Mouse (Mus musculus) lung, adult 2 months (tissue): Measurements from ENCODE around the gene Ltbr. TPM values are rescaled to one million over a fixed set of nuclear protein-coding genes. Genes with fewer than 3 reads are reported as not detected.
"Not testable (repeated sequence)": the region's sequence is repeated elsewhere in the genome, so short reads cannot be mapped to it uniquely, and the experiment has no call there.

Experiments used
- DNase-seq: peaks from one replicate; pipeline ENCODE4 v3.0.0; 2022
- H3K4me1 ChIP-seq: fragments of 200-500 bp; 2 replicates; pipeline ENCODE4 v1.6.1; 2011; ENCODE audit warnings: low read length; ENCODE audit not compliant: control insufficient read depth, insufficient read depth
- H3K4me3 ChIP-seq: fragments of 200-500 bp; replicated peaks from 2 replicates; pipeline ENCODE3; 2011; ENCODE audit warnings: low read depth, mild to moderate bottlenecking, control low read depth, low read length; ENCODE audit errors: extremely low read depth
- CTCF ChIP-seq: fragments of 200-500 bp; IDR thresholded peaks from 2 replicates; pipeline ENCODE4 v1.5.1; 2011; ENCODE audit warnings: mild to moderate bottlenecking, low read length, control low read depth; ENCODE audit not compliant: insufficient read depth
- POLR2A ChIP-seq: fragments of 200-500 bp; IDR thresholded peaks from 2 replicates; pipeline ENCODE4 v1.6.1; 2011; ENCODE audit warnings: low read depth, mild to moderate bottlenecking, control low read depth, low read length, borderline replicate concordance; ENCODE audit errors: extremely low read depth
- WGBS: fragments of 180-500 bp; shearing (Covaris S2); methylation state at CpG from one replicate; pipeline ENCODE4 v1.1.7; 2018; 5-methylcytosine and 5-hydroxymethylcytosine counted together
- polyA plus RNA-seq: library from polyadenylated mRNA; depleted of rRNA; stranded (reverse); fragments of >200 nt; gene quantifications from 2 replicates; pipeline ENCODE4 v1.2.3, GENCODE M21; 2012

The Ltbr gene
- polyA plus RNA-seq, 1 experiment = 107 TPM

DNA sequence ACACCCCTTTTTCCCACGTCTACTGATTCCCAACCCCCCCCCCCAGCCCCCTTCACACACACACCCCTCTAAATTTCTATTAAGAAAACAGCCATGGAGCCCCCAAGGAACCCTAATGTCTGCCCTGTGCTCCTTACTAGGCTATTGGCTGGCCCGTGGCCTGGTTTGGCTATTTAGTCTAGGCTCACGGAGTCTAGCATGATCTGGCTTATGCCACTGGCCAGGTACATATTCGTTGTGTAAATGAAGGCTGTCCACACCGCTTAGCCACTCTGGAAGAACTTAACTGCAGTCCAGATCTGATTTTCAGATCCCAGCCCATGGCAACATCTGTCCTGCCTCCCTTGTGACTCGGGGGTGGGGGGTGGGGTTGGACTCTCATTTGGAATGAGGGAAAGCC is 1.1 kb upstream of the Ltbr start:
- WGBS = 73% methylated on average over 6 of the region's 6 CpGs
- no peak for TF ChIP-seq CTCF
- no peak for TF ChIP-seq POLR2A
- DNase-seq = no peak
- H3K4me3 ChIP-seq = no peak overlapping the region
- peaks cover 18% of the 10 kb centered on the region for H3K4me1 ChIP-seq

DNA sequence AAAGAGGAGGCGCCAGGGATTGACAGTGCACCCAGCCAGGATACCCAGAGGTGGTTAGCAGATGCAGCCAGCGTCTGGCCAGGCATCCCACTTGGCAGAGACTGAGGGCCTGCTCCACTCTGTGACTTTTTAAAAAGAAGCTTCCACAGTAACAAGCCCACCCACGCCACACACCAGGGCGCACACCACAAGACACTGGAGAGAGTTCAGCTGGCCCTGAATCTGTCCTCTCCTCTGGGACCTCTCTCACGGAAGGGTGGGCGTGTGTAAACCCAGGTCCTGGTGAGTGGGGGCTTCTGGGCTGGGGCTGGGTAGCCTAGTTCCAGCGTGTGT is 512 bp upstream of the Ltbr start:
- 50% methylated on average over 7 of the region's 7 CpGs for WGBS

DNA sequence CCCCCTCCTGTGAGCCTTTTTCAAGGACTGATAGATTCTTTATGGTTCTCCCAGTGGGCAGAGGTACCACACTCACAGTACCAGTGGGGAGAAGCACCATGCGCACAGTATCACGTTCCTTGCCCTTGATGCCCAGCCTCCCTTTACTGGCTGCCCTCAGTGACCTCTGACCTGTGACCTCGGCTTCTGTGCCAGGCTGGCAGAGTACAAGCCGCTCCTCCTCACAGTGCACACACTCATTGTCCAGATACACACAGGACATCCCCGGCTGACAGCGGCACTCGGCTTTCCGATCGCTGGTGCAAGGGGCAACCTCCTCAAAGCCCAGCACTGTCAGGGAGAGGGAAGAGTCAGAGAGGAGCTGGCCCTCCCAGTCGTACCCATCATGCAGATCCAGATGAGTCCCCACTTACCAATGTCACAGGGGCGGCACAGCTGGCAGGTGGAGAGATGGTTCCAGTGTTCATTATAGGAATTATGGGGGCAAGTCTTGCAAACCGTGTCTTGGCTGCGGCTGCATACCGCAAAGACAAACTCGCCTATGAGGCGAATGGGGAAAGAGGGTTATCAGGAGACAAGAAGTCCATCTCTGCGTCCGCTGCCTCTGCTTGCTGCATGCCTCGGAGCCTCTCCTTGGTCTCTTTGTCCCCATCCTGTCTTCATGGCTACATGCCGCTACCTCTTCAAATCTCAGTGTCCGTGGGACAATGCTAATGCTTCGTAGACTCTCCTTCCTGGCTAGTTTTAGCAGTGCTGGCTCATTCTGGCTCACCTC is 917 bp downstream of the Ltbr start:
- 16% methylated on average over 22 of the region's 22 CpGs for WGBS
- Histone ChIP-seq H3K4me3 (peak overlapping the region; percentile 72), H3K4me1 (peaks cover 14% of the 10 kb centered on the region)
- DNase-seq = peak; percentile 37
- peak; percentile 34; the same call in 1 of the 2 replicates for TF ChIP-seq POLR2A
- TF ChIP-seq CTCF = no peak

More for the DNA sequence above, 512 bp upstream of the Ltbr start:
- Histone ChIP-seq H3K4me1 (peaks cover 17% of the 10 kb centered on the region), H3K4me3 (peak overlapping the region; percentile 63)
- TF ChIP-seq POLR2A (no peak), CTCF (no peak)
- no peak for DNase-seq

DNA sequence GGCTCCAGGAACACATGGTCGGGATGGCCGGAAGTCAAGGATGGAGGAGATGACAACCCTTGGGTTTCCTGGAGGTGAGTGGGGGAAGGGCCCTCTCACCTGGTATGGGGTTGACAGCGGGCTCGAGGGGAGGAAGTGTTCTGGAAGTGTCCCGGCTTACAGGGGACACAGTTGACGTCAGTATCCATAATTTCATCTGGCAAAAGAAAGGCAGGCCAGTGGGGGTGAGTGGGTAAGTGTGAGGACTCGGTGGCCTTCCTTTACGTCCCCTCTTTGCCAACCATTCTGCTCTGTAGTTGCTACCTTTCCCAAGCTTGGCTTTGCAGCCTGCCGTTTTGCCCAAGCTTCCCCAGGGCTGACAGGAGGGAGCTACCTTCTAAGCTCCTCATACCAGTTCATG is 1.5 kb downstream of the Ltbr start:
- Histone ChIP-seq H3K4me3 (peak overlapping the region; percentile 72), H3K4me1 (peaks cover 14% of the 10 kb centered on the region)
- WGBS = 47% methylated on average over 9 of the region's 9 CpGs
- TF ChIP-seq POLR2A (no peak), CTCF (no peak)
- DNase-seq = no peak

DNA sequence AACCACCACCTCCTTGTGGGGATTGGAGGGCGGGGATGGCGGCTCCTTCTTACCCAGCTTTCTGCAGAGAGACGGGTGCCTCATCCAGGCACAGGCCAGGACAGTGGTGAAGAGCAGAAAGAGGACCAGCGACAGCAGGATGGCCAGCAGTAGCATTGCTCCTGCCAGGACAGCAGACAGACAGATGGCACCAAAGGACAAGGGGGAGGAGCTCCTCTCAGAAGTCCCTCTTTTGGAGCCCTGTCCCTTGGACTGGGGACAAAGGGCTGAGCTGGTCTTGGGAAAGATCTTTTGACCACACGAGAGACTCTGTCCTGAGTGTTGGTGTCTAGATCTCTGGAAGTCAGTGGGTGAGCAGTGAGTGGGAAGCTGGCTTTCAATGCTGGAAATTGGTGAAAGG is 4.3 kb downstream of the Ltbr start:
- peaks cover 13% of the 10 kb centered on the region for H3K4me1 ChIP-seq
- WGBS = 68% methylated on average over 5 of the region's 5 CpGs
- DNase-seq = no peak
- no peak overlapping the region for H3K4me3 ChIP-seq
- TF ChIP-seq POLR2A = no peak
- no peak for TF ChIP-seq CTCF

DNA sequence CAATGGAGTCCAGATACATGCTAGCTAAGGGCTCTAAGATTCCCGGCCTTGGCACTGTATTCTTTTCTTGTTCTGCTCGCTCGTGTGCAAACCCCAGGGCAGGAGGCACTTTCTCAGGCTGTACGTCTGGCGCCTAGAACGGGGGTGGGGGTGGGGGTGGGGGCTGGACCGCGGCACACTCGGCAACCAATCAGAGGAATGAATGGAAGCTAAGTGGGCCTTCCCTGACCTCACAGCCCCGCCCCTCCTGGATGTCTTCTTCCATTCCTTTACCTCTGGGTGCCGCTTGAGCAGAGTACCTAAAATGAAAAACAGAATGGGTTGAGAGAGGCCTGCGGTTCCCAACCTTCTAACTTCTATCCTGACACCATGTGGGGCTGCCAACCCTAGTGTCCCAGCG is 4.8 kb downstream of the Ltbr start:
- Histone ChIP-seq H3K4me3 (no peak overlapping the region), H3K4me1 (peaks cover 9% of the 10 kb centered on the region)
- WGBS = 58% methylated on average over 13 of the region's 13 CpGs
- DNase-seq = no peak
- TF ChIP-seq POLR2A = no peak
- no peak for TF ChIP-seq CTCF

DNA sequence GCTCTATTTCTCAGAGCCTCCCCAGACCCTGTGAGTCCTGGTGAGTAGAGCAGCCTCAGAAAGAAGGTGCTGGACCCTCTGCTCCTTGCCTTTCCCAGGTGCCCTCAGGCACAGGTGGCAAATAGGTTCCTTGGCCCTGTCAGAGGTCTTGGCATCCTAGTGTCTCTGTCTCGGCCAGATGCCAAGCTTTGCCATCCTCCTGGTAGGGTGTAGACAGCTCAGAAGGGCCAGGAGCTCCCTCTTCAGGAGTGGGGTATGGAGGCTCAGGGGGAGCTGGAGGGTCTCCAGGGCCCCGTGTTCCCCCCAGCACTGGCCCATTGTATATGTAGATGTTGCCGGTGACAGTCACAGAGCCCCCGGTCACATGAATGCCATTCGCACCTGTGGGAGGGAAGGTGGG is 6.6 kb downstream of the Ltbr start:
- no peak for DNase-seq
- WGBS = 91% methylated on average over 5 of the region's 5 CpGs
- TF ChIP-seq CTCF (no peak), POLR2A (no peak)

DNA sequence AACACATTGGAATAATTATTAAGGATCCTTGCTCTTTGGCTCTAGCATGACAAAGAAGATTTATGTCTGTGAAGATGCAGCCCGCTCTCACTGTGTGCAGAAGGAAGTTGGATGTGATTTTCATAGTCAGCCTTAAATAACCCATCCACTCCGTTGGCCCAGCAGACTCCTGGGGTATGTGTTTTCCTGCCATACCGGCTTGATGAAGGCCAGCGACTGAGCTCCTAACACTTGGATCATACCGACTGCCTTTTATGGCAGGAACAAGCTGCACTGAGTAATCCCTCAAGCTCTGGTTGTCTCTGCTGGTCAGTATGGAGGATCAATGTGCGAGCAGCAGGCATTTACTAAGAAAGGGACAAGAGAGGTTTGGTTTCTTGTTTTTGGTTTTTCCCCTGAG is 8.2 kb downstream of the Ltbr start:
- Histone ChIP-seq H3K4me3 (no peak overlapping the region), H3K4me1 (no peaks in the 10 kb centered on the region)
- WGBS = 76% methylated on average over 6 of the region's 6 CpGs
- no peak for DNase-seq
- TF ChIP-seq POLR2A = no peak
- TF ChIP-seq CTCF = no peak

More for the DNA sequence above, 6.6 kb downstream of the Ltbr start:
- Histone ChIP-seq H3K4me3 (no peak overlapping the region), H3K4me1 (peaks cover 2% of the 10 kb centered on the region; the same call in 1 of the 2 replicates)

DNA sequence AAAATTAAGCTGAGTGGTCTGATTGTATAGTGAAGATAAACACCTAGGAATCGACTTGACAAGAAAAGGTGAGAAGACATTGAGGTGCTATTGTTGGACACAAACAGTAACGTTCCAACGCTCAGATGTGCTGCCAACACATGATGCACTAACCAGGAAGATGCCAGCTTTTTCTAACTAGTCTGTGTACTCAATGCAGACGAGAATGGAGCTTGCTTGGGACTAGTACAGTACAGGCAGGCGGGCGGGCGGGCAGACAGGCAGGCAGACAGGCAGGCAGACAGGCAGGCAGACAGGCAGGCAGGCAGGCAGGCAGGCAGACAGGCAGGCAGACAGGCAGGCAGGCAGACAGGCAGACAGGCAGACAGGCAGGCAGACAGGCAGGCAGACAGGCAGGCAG is 9.3 kb downstream of the Ltbr start:
- not testable (repeated sequence) for H3K4me3 ChIP-seq, H3K4me1 ChIP-seq, DNase-seq
- 87% methylated on average over 7 of the region's 7 CpGs for WGBS

DNA sequence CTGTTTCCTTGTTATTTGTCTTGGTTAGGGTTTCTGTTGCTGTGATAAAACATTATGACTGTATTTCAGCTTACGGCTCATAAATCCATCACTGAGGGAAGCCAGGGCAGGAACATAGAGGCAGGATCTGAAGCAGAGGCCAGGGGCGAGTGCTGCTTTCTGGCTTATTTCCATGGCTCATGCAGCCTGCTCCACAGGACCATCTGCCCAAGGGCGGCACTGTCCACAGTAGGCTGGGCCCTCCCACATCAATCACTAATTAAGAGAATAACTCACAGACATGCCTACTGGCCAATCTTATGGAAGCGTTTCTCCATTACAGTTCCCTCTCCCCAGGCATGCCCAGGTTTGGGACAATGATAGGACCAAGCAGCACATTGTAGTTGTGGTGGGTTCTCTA is 10.4 kb downstream of the Ltbr start:
- Histone ChIP-seq H3K4me1 (no peaks in the 10 kb centered on the region), H3K4me3 (no peak overlapping the region)
- WGBS = 68% methylated on average over 4 of the region's 4 CpGs
- no peak for DNase-seq
- TF ChIP-seq CTCF (no peak), POLR2A (no peak)
